ENCODE assay signal across 16 mouse cellular contexts in genomic region chr1:84942666-84943065, GRCm38 (mm10). TPM values are rescaled to one million over a fixed set of nuclear protein-coding genes. Genes with fewer than 3 reads are reported as not detected.
"Had no signal": no experiment of that assay in that cellular context is flagged by ENCODE, and none has a peak within 500 bp of the region (broad histone marks: within the 10 kb centered on the region; RNA-seq: fewer than 3 reads in every experiment).

No protein-coding gene starts in this region.

- ATAC-seq: liver, embryonic 12.5 days; midbrain, embryonic 15.5 days had no signal

- DNase-seq: kidney, postnatal 25 days; layer of hippocampus, adult 9-11 months; liver; lung, adult 18-20 months; lung, postnatal 10 days; lung, postnatal 36 days; right cerebral cortex, adult 18-20 months; right cerebral cortex, postnatal 14 days; right cerebral cortex, postnatal 4 days; thymus, adult 2 months; thymus, postnatal 36 days had no signal

RNA-seq across cellular contexts. Expression of gene Slc16a14, which starts 7.7 kb away (rescaled TPM):
- total RNA-seq: megakaryocyte-erythroid progenitor cell, adult 5-6 weeks had no signal
- polyA plus RNA-seq: large intestine, adult 2 months; liver, embryonic 15.5 days had no signal
